Mouse (Mus musculus) adrenal gland (tissue): ENCODE measurements around the gene Morn1.

ENCODE experiments used
- intact Hi-C: fragments of 180-260 bp; cut with DNase I; formaldehyde crosslinking; loops from one replicate; pipeline ENCODE4 v1.15.1; 2025

Gene Morn1

GRCm38 (mm10) chr4:155113766-155114410 lies 27.5 kb downstream of the Morn1 start:
- intact Hi-C loops, result no loop called here

GRCm38 (mm10) chr4:155116607-155117006 lies 30.2 kb downstream of the Morn1 start:
- intact Hi-C loops, result no loop called here

- intact Hi-C loops, result no loop called here
Measured at GRCm38 (mm10) chr4:155117396-155117978, 31.1 kb downstream of the Morn1 start.

GRCm38 (mm10) chr4:155118278-155118677 lies 31.9 kb downstream of the Morn1 start:
- intact Hi-C loops, result no loop called here

GRCm38 (mm10) chr4:155120038-155120437 lies 33.7 kb downstream of the Morn1 start:
- intact Hi-C loops, result no loop called here

- intact Hi-C loops, result no loop called here
Measured at GRCm38 (mm10) chr4:155120583-155120982, 34.2 kb downstream of the Morn1 start.

GRCm38 (mm10) chr4:155121222-155121621 lies 34.8 kb downstream of the Morn1 start:
- intact Hi-C loops, result no loop called here

- intact Hi-C loops, result no loop called here
Measured at GRCm38 (mm10) chr4:155121915-155122443, 35.6 kb downstream of the Morn1 start.

GRCm38 (mm10) chr4:155122444-155123040 lies 36.2 kb downstream of the Morn1 start:
- intact Hi-C loops, result no loop called here

- intact Hi-C loops, result no loop called here
Measured at GRCm38 (mm10) chr4:155123868-155124534, 37.6 kb downstream of the Morn1 start.

- intact Hi-C loops, result no loop called here
Measured at GRCm38 (mm10) chr4:155125310-155125709, 38.9 kb downstream of the Morn1 start.

GRCm38 (mm10) chr4:155126194-155126593 lies 39.8 kb downstream of the Morn1 start:
- intact Hi-C loops, result no loop called here

GRCm38 (mm10) chr4:155126602-155127372 lies 40.4 kb downstream of the Morn1 start:
- intact Hi-C loops, result no loop called here

- intact Hi-C loops, result no loop called here
Measured at GRCm38 (mm10) chr4:155128411-155128810, 42.0 kb downstream of the Morn1 start.

- intact Hi-C loops, result no loop called here
Measured at GRCm38 (mm10) chr4:155129132-155129917, 42.9 kb downstream of the Morn1 start.

- intact Hi-C loops, result no loop called here
Measured at GRCm38 (mm10) chr4:155129996-155130395, 43.6 kb downstream of the Morn1 start.

- intact Hi-C loops, result no loop called here
Measured at GRCm38 (mm10) chr4:155130616-155131015, 44.2 kb downstream of the Morn1 start.

GRCm38 (mm10) chr4:155133188-155133587 lies 46.8 kb downstream of the Morn1 start:
- intact Hi-C loops, result no loop called here

- intact Hi-C loops, result no loop called here
Measured at GRCm38 (mm10) chr4:155133658-155134417, 47.5 kb downstream of the Morn1 start.
